Mouse (Mus musculus): Measurements from ENCODE around the gene Donson.

GRCm38 (mm10) chr16:91734771-91735170 lies 46.2 kb upstream of the Donson start:
- TF ChIP-seq POLR2A (IDR thresholded peaks at IDR 0.05; ENCODE audit: control insufficient read depth in 1 of 2, insufficient read depth in 1 of 2, low read depth in 1 of 2, low read length in 2 of 2, poor library complexity in 1 of 2) (no peak), MXI1 (IDR thresholded peaks at IDR 0.05; ENCODE audit: low read depth, low read length) (no peak), USF1 (IDR thresholded peaks at IDR 0.05; ENCODE audit: low read depth, low read length) (no peak), JUND (IDR thresholded peaks at IDR 0.05; ENCODE audit: low read depth, low read length) (no peak)
